Mouse (Mus musculus) forebrain, embryonic 14.5 days (tissue): Measurements from ENCODE around the gene 1700080O16Rik. TPM values are rescaled to one million over a fixed set of nuclear protein-coding genes. Genes with fewer than 3 reads are reported as not detected.

Source experiments
- polyA plus RNA-seq: library from polyadenylated mRNA; unstranded; fragments of >200 nt; fragmentation: Nextera tagmentation; extraction: Ambion mirVana; gene quantifications from 2 replicates; pipeline ENCODE4 v1.2.1, GENCODE M21; 2014

Gene 1700080O16Rik
- polyA plus RNA-seq, 1 experiment from 2014 or later, result not detected

Other genes starting within 250 kb of the 1700080O16Rik start
- gene Usp26, start 171.5 kb downstream of the 1700080O16Rik start, polyA plus RNA-seq, result not detected in 2 replicates
- 25.0 and 25.4 TPM in 2 replicates for gene Gpc4, start 192.5 kb upstream of the 1700080O16Rik start, polyA plus RNA-seq